Mouse (Mus musculus): ENCODE measurements around the gene Gng2. TPM values are rescaled to one million over a fixed set of nuclear protein-coding genes. Genes with fewer than 3 reads are reported as not detected.

The Gng2 gene
- polyA plus RNA-seq, 1 experiment from 2014 or later: 393 TPM

- peak overlapping the region; percentile 18; the same call in 1 of the 2 replicates for H3K4me3 ChIP-seq (replicated peaks; ENCODE audit: low read length)
- H3K27ac ChIP-seq: peak overlapping the region; percentile 99
- H3K27me3 ChIP-seq (ENCODE audit: control insufficient read depth, insufficient read depth, low read length): no peaks in the 10 kb centered on the region
- DNase-seq (ENCODE audit: low spot score): peak; percentile 37
- no peaks in the 10 kb centered on the region for H3K36me3 ChIP-seq (replicated peaks; ENCODE audit: control insufficient read depth, insufficient read depth)
- ATAC-seq (ENCODE audit: low FRiP score): no peak
- 25% methylated on average over 8 of the region's 8 CpGs for WGBS
- peaks cover 32% of the 10 kb centered on the region for H3K4me1 ChIP-seq (replicated peaks; ENCODE audit: control insufficient read depth, insufficient read depth, low read length)
- H3K9me3 ChIP-seq (ENCODE audit: control insufficient read depth, low read length): no peaks in the 10 kb centered on the region
- peak overlapping the region; percentile 58 for H3K4me2 ChIP-seq (replicated peaks)
- peak overlapping the region; percentile 60 for H3K9ac ChIP-seq
These were observed 8.6 kb upstream of the Gng2 start for GRCm38 (mm10) chr14:19985912-19986613.

- DNase-seq (ENCODE audit: low spot score) (peak; percentile 36), ATAC-seq (ENCODE audit: low FRiP score) (no peak)
- Histone ChIP-seq H3K4me2 (replicated peaks) (peak overlapping the region; percentile 58), H3K36me3 (replicated peaks; ENCODE audit: control insufficient read depth, insufficient read depth) (no peaks in the 10 kb centered on the region), H3K27ac (peak overlapping the region; percentile 99), H3K9me3 (ENCODE audit: control insufficient read depth, low read length) (no peaks in the 10 kb centered on the region), H3K4me3 (replicated peaks; ENCODE audit: low read length) (no peak overlapping the region), H3K9ac (peak overlapping the region; percentile 60; the same call in 1 of the 2 replicates), H3K27me3 (ENCODE audit: control insufficient read depth, insufficient read depth, low read length) (no peaks in the 10 kb centered on the region), H3K4me1 (replicated peaks; ENCODE audit: control insufficient read depth, insufficient read depth, low read length) (peaks cover 32% of the 10 kb centered on the region)
- 4% methylated on average over 13 of the region's 13 CpGs for WGBS
These were observed 7.9 kb upstream of the Gng2 start for GRCm38 (mm10) chr14:19985107-19985911.

GRCm38 (mm10) chr14:19976421-19977270 lies 781 bp downstream of the Gng2 start:
- ATAC-seq (ENCODE audit: low FRiP score) (peak; percentile 96), DNase-seq (ENCODE audit: low spot score) (peak; percentile 80)
- Histone ChIP-seq H3K4me2 (replicated peaks) (peak overlapping the region; percentile 75), H3K4me3 (replicated peaks; ENCODE audit: low read length) (peak overlapping the region; percentile 75), H3K4me1 (replicated peaks; ENCODE audit: control insufficient read depth, insufficient read depth, low read length) (peaks cover 44% of the 10 kb centered on the region), H3K27me3 (ENCODE audit: control insufficient read depth, insufficient read depth, low read length) (no peaks in the 10 kb centered on the region), H3K36me3 (replicated peaks; ENCODE audit: control insufficient read depth, insufficient read depth) (no peaks in the 10 kb centered on the region), H3K27ac (peak overlapping the region; percentile 99), H3K9me3 (ENCODE audit: control insufficient read depth, low read length) (no peaks in the 10 kb centered on the region), H3K9ac (peak overlapping the region; percentile 94)
- under 1% methylated on average over 24 of the region's 24 CpGs for WGBS

- Histone ChIP-seq H3K27me3 (ENCODE audit: control insufficient read depth, insufficient read depth, low read length) (no peaks in the 10 kb centered on the region), H3K4me2 (replicated peaks) (peak overlapping the region; percentile 56), H3K9me3 (ENCODE audit: control insufficient read depth, low read length) (no peaks in the 10 kb centered on the region), H3K27ac (peak overlapping the region; percentile 72), H3K4me1 (replicated peaks; ENCODE audit: control insufficient read depth, insufficient read depth, low read length) (peaks cover 60% of the 10 kb centered on the region), H3K9ac (peak overlapping the region; percentile 64), H3K4me3 (replicated peaks; ENCODE audit: low read length) (peak overlapping the region; percentile 75), H3K36me3 (replicated peaks; ENCODE audit: control insufficient read depth, insufficient read depth) (no peaks in the 10 kb centered on the region)
- WGBS: 7% methylated on average over 11 of the region's 11 CpGs
- no peak for DNase-seq (ENCODE audit: low spot score)
- ATAC-seq (ENCODE audit: low FRiP score): peak; percentile 9; the same call in 1 of the 2 replicates
These were observed 2.4 kb downstream of the Gng2 start for GRCm38 (mm10) chr14:19974978-19975493.

- Histone ChIP-seq H3K27me3 (ENCODE audit: control insufficient read depth, insufficient read depth, low read length) (no peaks in the 10 kb centered on the region), H3K4me3 (replicated peaks; ENCODE audit: low read length) (peak overlapping the region; percentile 75), H3K9me3 (ENCODE audit: control insufficient read depth, low read length) (no peaks in the 10 kb centered on the region), H3K9ac (peak overlapping the region; percentile 64), H3K4me1 (replicated peaks; ENCODE audit: control insufficient read depth, insufficient read depth, low read length) (peaks cover 63% of the 10 kb centered on the region), H3K4me2 (replicated peaks) (peak overlapping the region; percentile 56), H3K36me3 (replicated peaks; ENCODE audit: control insufficient read depth, insufficient read depth) (no peaks in the 10 kb centered on the region), H3K27ac (peak overlapping the region; percentile 72)
- ATAC-seq (ENCODE audit: low FRiP score) (no peak), DNase-seq (ENCODE audit: low spot score) (no peak)
- 52% methylated on average over 5 of the region's 5 CpGs for WGBS
These were observed 3.0 kb downstream of the Gng2 start for GRCm38 (mm10) chr14:19974429-19974828.

DNA sequence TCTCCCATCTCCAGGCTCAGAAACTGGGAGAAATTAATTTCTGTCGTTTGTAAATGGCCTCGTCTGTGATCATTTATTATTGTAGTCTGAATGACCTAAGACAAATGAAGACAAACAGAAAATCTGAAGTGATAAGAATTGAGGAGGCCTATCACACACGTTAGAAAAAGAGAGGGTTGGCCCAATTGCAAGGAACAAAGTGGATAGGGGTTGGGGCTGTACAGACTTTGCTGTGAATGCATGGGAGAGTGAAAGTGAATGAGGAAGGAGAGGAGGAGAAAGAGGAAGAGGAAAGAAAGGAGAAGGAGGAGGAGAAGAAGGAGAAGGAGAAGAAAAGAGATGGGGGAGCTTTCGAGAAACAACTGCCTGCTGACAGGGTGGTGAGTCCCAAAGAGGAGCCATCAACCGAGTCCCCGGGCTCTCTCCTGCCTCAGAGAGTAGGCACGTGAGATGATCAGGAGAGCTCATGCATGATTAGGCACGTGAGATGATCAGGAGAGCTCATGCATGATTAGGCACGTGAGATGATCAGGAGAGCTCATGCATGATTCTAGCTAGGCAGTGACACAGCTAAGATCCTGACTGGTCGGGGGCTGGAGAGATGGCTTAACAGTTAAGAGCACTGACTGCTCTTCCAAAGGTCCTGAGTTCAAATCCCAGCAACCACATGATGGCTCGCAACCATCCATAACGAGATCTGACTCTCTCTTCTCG lies 5.0 kb downstream of the Gng2 start:
- no peak for ATAC-seq (ENCODE audit: low FRiP score)
- Histone ChIP-seq H3K4me3 (replicated peaks; ENCODE audit: low read length) (no peak overlapping the region), H3K36me3 (replicated peaks; ENCODE audit: control insufficient read depth, insufficient read depth) (no peaks in the 10 kb centered on the region), H3K4me2 (replicated peaks) (0 out of 2 replicates have a peak overlapping the region, but pooled peaks have one; percentile 56), H3K27ac (no peak overlapping the region), H3K27me3 (ENCODE audit: control insufficient read depth, insufficient read depth, low read length) (no peaks in the 10 kb centered on the region), H3K9ac (no peak overlapping the region), H3K4me1 (replicated peaks; ENCODE audit: control insufficient read depth, insufficient read depth, low read length) (peaks cover 61% of the 10 kb centered on the region), H3K9me3 (ENCODE audit: control insufficient read depth, low read length) (no peaks in the 10 kb centered on the region)
- WGBS: 68% methylated on average over 13 of the region's 13 CpGs
- no peak for DNase-seq (ENCODE audit: low spot score)

GRCm38 (mm10) chr14:19970845-19971244 lies 6.6 kb downstream of the Gng2 start:
- H3K27ac ChIP-seq: 0 out of 2 replicates have a peak overlapping the region, but pooled peaks have one; percentile 12
- ATAC-seq (ENCODE audit: low FRiP score) (no peak), DNase-seq (ENCODE audit: low spot score) (no peak)
- no peak overlapping the region for H3K4me3 ChIP-seq (replicated peaks; ENCODE audit: low read length)
- H3K9ac ChIP-seq: 0 out of 2 replicates have a peak overlapping the region, but pooled peaks have one; percentile 32
- H3K9me3 ChIP-seq (ENCODE audit: control insufficient read depth, low read length): no peaks in the 10 kb centered on the region
- no peak overlapping the region for H3K4me2 ChIP-seq (replicated peaks)
- peaks cover 56% of the 10 kb centered on the region for H3K4me1 ChIP-seq (replicated peaks; ENCODE audit: control insufficient read depth, insufficient read depth, low read length)
- WGBS: 59% methylated on average over 3 of the region's 3 CpGs
- no peaks in the 10 kb centered on the region for H3K27me3 ChIP-seq (ENCODE audit: control insufficient read depth, insufficient read depth, low read length)
- no peaks in the 10 kb centered on the region for H3K36me3 ChIP-seq (replicated peaks; ENCODE audit: control insufficient read depth, insufficient read depth)

DNA sequence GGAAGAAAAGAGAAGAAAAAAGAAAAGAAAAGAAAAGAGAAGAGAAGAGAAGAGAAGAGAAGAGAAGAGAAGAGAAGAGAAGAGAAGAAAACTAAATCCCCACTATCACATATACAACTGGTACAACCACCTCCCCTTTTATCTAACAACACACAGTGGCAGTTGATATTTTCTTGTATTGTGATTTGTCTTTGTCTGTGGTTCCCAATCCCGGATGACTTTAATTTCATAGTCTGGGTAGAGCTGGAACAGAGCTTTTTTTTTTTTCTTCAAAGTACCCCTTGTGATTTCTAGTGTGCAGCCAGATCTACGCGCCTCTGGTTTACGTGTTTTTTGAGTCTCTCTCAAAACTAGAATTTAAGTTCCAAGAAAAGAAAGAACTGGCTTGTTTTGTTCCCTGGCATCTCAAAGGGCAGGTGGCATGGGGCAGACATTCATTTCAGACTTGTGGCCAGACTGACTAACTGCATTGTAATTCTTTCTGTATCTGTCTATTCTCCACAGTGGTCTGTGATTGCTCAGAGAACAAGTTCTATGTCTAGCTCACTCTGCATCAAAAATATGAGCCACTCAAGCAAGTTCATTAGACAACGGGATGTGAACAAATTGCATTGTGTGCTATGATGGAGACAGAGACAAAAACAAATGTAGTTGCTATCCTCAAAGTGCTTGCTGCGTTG lies 7.2 kb downstream of the Gng2 start:
- no peak overlapping the region for H3K9ac ChIP-seq
- no peak overlapping the region for H3K4me2 ChIP-seq (replicated peaks)
- 74% methylated on average over 6 of the region's 6 CpGs for WGBS
- DNase-seq (ENCODE audit: low spot score): no peak
- H3K4me3 ChIP-seq (replicated peaks; ENCODE audit: low read length): no peak overlapping the region
- no peaks in the 10 kb centered on the region for H3K27me3 ChIP-seq (ENCODE audit: control insufficient read depth, insufficient read depth, low read length)
- peaks cover 56% of the 10 kb centered on the region for H3K4me1 ChIP-seq (replicated peaks; ENCODE audit: control insufficient read depth, insufficient read depth, low read length)
- no peaks in the 10 kb centered on the region for H3K9me3 ChIP-seq (ENCODE audit: control insufficient read depth, low read length)
- no peak for ATAC-seq (ENCODE audit: low FRiP score)
- 0 out of 2 replicates have a peak overlapping the region, but pooled peaks have one; percentile 12 for H3K27ac ChIP-seq
- H3K36me3 ChIP-seq (replicated peaks; ENCODE audit: control insufficient read depth, insufficient read depth): no peaks in the 10 kb centered on the region

Data from hindbrain, embryonic 14.5 days (tissue).